Mouse (Mus musculus) spleen, adult 18-20 months (tissue): ENCODE measurements around the gene Coq8b.
A peak's percentile ranks its signal among the peaks of the same experiment; 100 is the strongest.

ENCODE experiments used
- DNase-seq, 2 experiments: peaks; one replicate each; pipeline ENCODE4 v3.0.0; 2022; ENCODE audit warnings: mixed read lengths in 2 of 2

Coq8b gene

GRCm38 (mm10) chr7:27274916-27275315 is 42.1 kb downstream of the Coq8b start:
- DNase-seq = no peak

GRCm38 (mm10) chr7:27276021-27276420 is 43.2 kb downstream of the Coq8b start:
- no peak for DNase-seq

- no peak for DNase-seq
Measured at GRCm38 (mm10) chr7:27277191-27277590, 44.4 kb downstream of the Coq8b start.

- DNase-seq = no peak
Measured at GRCm38 (mm10) chr7:27281717-27282116, 48.9 kb downstream of the Coq8b start.

- no peak for DNase-seq
Measured at GRCm38 (mm10) chr7:27282225-27282624, 49.4 kb downstream of the Coq8b start.

GRCm38 (mm10) chr7:27284865-27285697 is 52.3 kb downstream of the Coq8b start:
- DNase-seq = peak in 1 of 2 experiments; percentile 24

- DNase-seq = peak in 1 of 2 experiments; percentile 38
Measured at GRCm38 (mm10) chr7:27285698-27286066, 52.9 kb downstream of the Coq8b start.

GRCm38 (mm10) chr7:27288732-27289131 is 55.9 kb downstream of the Coq8b start:
- no peak for DNase-seq

- DNase-seq = no peak
Measured at GRCm38 (mm10) chr7:27290555-27290954, 57.7 kb downstream of the Coq8b start.

- DNase-seq = no peak
Measured at GRCm38 (mm10) chr7:27291795-27292466, 59.1 kb downstream of the Coq8b start.

- DNase-seq = no peak
Measured at GRCm38 (mm10) chr7:27295956-27296355, 63.1 kb downstream of the Coq8b start.

GRCm38 (mm10) chr7:27296518-27296917 is 63.7 kb downstream of the Coq8b start:
- no peak for DNase-seq

- DNase-seq = no peak
Measured at GRCm38 (mm10) chr7:27298033-27298610, 65.3 kb downstream of the Coq8b start.

- DNase-seq = no peak
Measured at GRCm38 (mm10) chr7:27298816-27299215, 66.0 kb downstream of the Coq8b start.

- DNase-seq = no peak
Measured at GRCm38 (mm10) chr7:27300351-27300750, 67.5 kb downstream of the Coq8b start.

- no peak for DNase-seq
Measured at GRCm38 (mm10) chr7:27300801-27301200, 68.0 kb downstream of the Coq8b start.

GRCm38 (mm10) chr7:27302172-27302571 is 69.3 kb downstream of the Coq8b start:
- DNase-seq = peak in 1 of 2 experiments; percentile 54

- DNase-seq = no peak
Measured at GRCm38 (mm10) chr7:27305091-27305730, 72.4 kb downstream of the Coq8b start.

- DNase-seq = no peak
Measured at GRCm38 (mm10) chr7:27306161-27307160, 73.6 kb downstream of the Coq8b start.

- DNase-seq = no peak
Measured at GRCm38 (mm10) chr7:27307551-27307950, 74.7 kb downstream of the Coq8b start.
